Mouse (Mus musculus): ENCODE data around the gene Zkscan6. TPM values are rescaled to one million over a fixed set of nuclear protein-coding genes. Genes with fewer than 3 reads are reported as not detected.

The Zkscan6 gene
- polyA plus RNA-seq, 1 experiment from 2014 or later = 17.7 TPM

GRCm38 (mm10) chr11:65824556-65824955 lies 17.6 kb downstream of the Zkscan6 start:
- Histone ChIP-seq H3K36me3 (ENCODE audit: control insufficient read depth, insufficient read depth, low read length) (peaks cover 9% of the 10 kb centered on the region), H3K4me1 (ENCODE audit: control insufficient read depth, insufficient read depth, low read depth, low read length) (no peaks in the 10 kb centered on the region), H3K27ac (ENCODE audit: low read depth, low read length) (no peak overlapping the region), H3K4me2 (ENCODE audit: low read length) (no peak overlapping the region), H3K27me3 (replicated peaks; ENCODE audit: control insufficient read depth, insufficient read depth, low read length) (no peaks in the 10 kb centered on the region), H3K9me3 (ENCODE audit: control insufficient read depth, low read length) (no peaks in the 10 kb centered on the region), H3K9ac (ENCODE audit: low read depth, low read length) (no peak overlapping the region), H3K4me3 (ENCODE audit: low read length) (no peak overlapping the region)
- 88% methylated on average over 3 of the region's 3 CpGs for WGBS
- no peak for ATAC-seq

GRCm38 (mm10) chr11:65838999-65839398 lies 32.0 kb downstream of the Zkscan6 start:
- no peak overlapping the region for H3K9ac ChIP-seq (ENCODE audit: low read depth, low read length)
- no peak overlapping the region for H3K4me3 ChIP-seq (ENCODE audit: low read length)
- no peaks in the 10 kb centered on the region for H3K36me3 ChIP-seq (ENCODE audit: control insufficient read depth, insufficient read depth, low read length)
- H3K4me2 ChIP-seq (ENCODE audit: low read length) = no peak overlapping the region
- WGBS = 73% methylated on average over 8 of the region's 8 CpGs
- H3K9me3 ChIP-seq (ENCODE audit: control insufficient read depth, low read length) = no peaks in the 10 kb centered on the region
- no peak overlapping the region for H3K27ac ChIP-seq (ENCODE audit: low read depth, low read length)
- no peak for ATAC-seq
- peaks cover 2% of the 10 kb centered on the region; the same call in 1 of the 2 replicates for H3K4me1 ChIP-seq (ENCODE audit: control insufficient read depth, insufficient read depth, low read depth, low read length)
- no peaks in the 10 kb centered on the region for H3K27me3 ChIP-seq (replicated peaks; ENCODE audit: control insufficient read depth, insufficient read depth, low read length)

GRCm38 (mm10) chr11:65846446-65846845 lies 39.5 kb downstream of the Zkscan6 start:
- Histone ChIP-seq H3K27ac (ENCODE audit: low read depth, low read length) (no peak overlapping the region), H3K9ac (ENCODE audit: low read depth, low read length) (no peak overlapping the region), H3K4me3 (ENCODE audit: low read length) (no peak overlapping the region), H3K4me1 (ENCODE audit: control insufficient read depth, insufficient read depth, low read depth, low read length) (no peaks in the 10 kb centered on the region), H3K4me2 (ENCODE audit: low read length) (no peak overlapping the region), H3K27me3 (replicated peaks; ENCODE audit: control insufficient read depth, insufficient read depth, low read length) (no peaks in the 10 kb centered on the region), H3K9me3 (ENCODE audit: control insufficient read depth, low read length) (no peaks in the 10 kb centered on the region), H3K36me3 (ENCODE audit: control insufficient read depth, insufficient read depth, low read length) (no peaks in the 10 kb centered on the region)
- no peak for ATAC-seq
- WGBS = 84% methylated on average over 5 of the region's 5 CpGs

GRCm38 (mm10) chr11:65852066-65852465 lies 45.1 kb downstream of the Zkscan6 start:
- H3K9me3 ChIP-seq (ENCODE audit: control insufficient read depth, low read length) = no peaks in the 10 kb centered on the region
- no peak overlapping the region for H3K4me2 ChIP-seq (ENCODE audit: low read length)
- no peak for ATAC-seq
- WGBS = 23% methylated on average over 1 of the region's 1 CpGs
- no peak overlapping the region for H3K4me3 ChIP-seq (ENCODE audit: low read length)
- no peaks in the 10 kb centered on the region for H3K27me3 ChIP-seq (replicated peaks; ENCODE audit: control insufficient read depth, insufficient read depth, low read length)
- no peaks in the 10 kb centered on the region for H3K36me3 ChIP-seq (ENCODE audit: control insufficient read depth, insufficient read depth, low read length)
- H3K4me1 ChIP-seq (ENCODE audit: control insufficient read depth, insufficient read depth, low read depth, low read length) = no peaks in the 10 kb centered on the region
- no peak overlapping the region for H3K27ac ChIP-seq (ENCODE audit: low read depth, low read length)
- no peak overlapping the region for H3K9ac ChIP-seq (ENCODE audit: low read depth, low read length)

GRCm38 (mm10) chr11:65861476-65861875 lies 54.5 kb downstream of the Zkscan6 start:
- Histone ChIP-seq H3K27me3 (replicated peaks; ENCODE audit: control insufficient read depth, insufficient read depth, low read length) (no peaks in the 10 kb centered on the region), H3K9ac (ENCODE audit: low read depth, low read length) (no peak overlapping the region), H3K27ac (ENCODE audit: low read depth, low read length) (no peak overlapping the region), H3K9me3 (ENCODE audit: control insufficient read depth, low read length) (no peaks in the 10 kb centered on the region), H3K4me3 (ENCODE audit: low read length) (no peak overlapping the region), H3K36me3 (ENCODE audit: control insufficient read depth, insufficient read depth, low read length) (no peaks in the 10 kb centered on the region), H3K4me2 (ENCODE audit: low read length) (no peak overlapping the region), H3K4me1 (ENCODE audit: control insufficient read depth, insufficient read depth, low read depth, low read length) (no peaks in the 10 kb centered on the region)
- no peak for ATAC-seq
- WGBS = 52% methylated on average over 4 of the region's 4 CpGs

- H3K4me2 ChIP-seq (ENCODE audit: low read length) = no peak overlapping the region
- no peak overlapping the region for H3K9ac ChIP-seq (ENCODE audit: low read depth, low read length)
- H3K27me3 ChIP-seq (replicated peaks; ENCODE audit: control insufficient read depth, insufficient read depth, low read length) = no peaks in the 10 kb centered on the region
- no peak overlapping the region; the same call in 1 of the 2 replicates for H3K27ac ChIP-seq (ENCODE audit: low read depth, low read length)
- H3K36me3 ChIP-seq (ENCODE audit: control insufficient read depth, insufficient read depth, low read length) = no peaks in the 10 kb centered on the region
- WGBS = 64% methylated on average over 1 of the region's 1 CpGs
- no peak for ATAC-seq
- no peaks in the 10 kb centered on the region for H3K9me3 ChIP-seq (ENCODE audit: control insufficient read depth, low read length)
- H3K4me1 ChIP-seq (ENCODE audit: control insufficient read depth, insufficient read depth, low read depth, low read length) = no peaks in the 10 kb centered on the region
- no peak overlapping the region for H3K4me3 ChIP-seq (ENCODE audit: low read length)
Measured at GRCm38 (mm10) chr11:65877146-65877775, 70.3 kb downstream of the Zkscan6 start.

Other genes starting within 250 kb of the Zkscan6 start
- 112 and 118 TPM in 2 replicates for gene Map2k4, start 18.9 kb upstream of the Zkscan6 start, polyA plus RNA-seq (2015; fragmentation: Nextera tagmentation; extraction: Ambion mirVana)

Measured in hindbrain, embryonic 16.5 days (tissue).